Mouse (Mus musculus) MEL (cell line): ENCODE measurements around the gene Sf3b5. TPM values are rescaled to one million over a fixed set of nuclear protein-coding genes. Genes with fewer than 3 reads are reported as not detected.
"Not testable (repeated sequence)": the region's sequence is repeated elsewhere in the genome, so short reads cannot be mapped to it uniquely, and the experiment has no call there.

Source experiments
- DNase-seq: peaks from one replicate; pipeline ENCODE4 v3.0.0; 2011; ENCODE audit warnings: low read depth, low spot score
- H3K27ac ChIP-seq: 2 replicates; pipeline ENCODE4 v1.5.1; 2012; ENCODE audit warnings: low read depth, mild to moderate bottlenecking, control low read depth, low read length, moderate library complexity; ENCODE audit not compliant: control insufficient read depth
- H3K27me3 ChIP-seq, 2 experiments: fragments of 150-350 bp in 1 of 2; sonication (generic) in 1 of 2; 2 replicates each; pipeline ENCODE4 v1.6.1; 2012; ENCODE audit warnings: low read length in 2 of 2, mild to moderate bottlenecking in 2 of 2, improper control_type of control experiment in 1 of 2, moderate library complexity in 1 of 2; ENCODE audit not compliant: insufficient read depth in 2 of 2, control insufficient read depth in 1 of 2
- H3K36me3 ChIP-seq, 2 experiments: 2 replicates each; pipeline ENCODE4 v1.6.1; 2012 to 2014; ENCODE audit warnings: low read length in 2 of 2, improper control_type of control experiment in 1 of 2, inconsistent platforms in 1 of 2, mild to moderate bottlenecking in 1 of 2; ENCODE audit not compliant: insufficient read depth in 2 of 2, control insufficient read depth in 1 of 2
- H3K4me1 ChIP-seq, 2 experiments: fragments of 150-350 bp in 1 of 2; sonication (generic) in 1 of 2; 2 replicates each; pipeline ENCODE4 v1.6.1; 2012; ENCODE audit warnings: low read length in 2 of 2, improper control_type of control experiment in 1 of 2, mild to moderate bottlenecking in 1 of 2; ENCODE audit not compliant: insufficient read depth in 2 of 2, control insufficient read depth in 1 of 2
- H3K4me3 ChIP-seq, 2 experiments: fragments of 150-350 bp in 1 of 2; sonication (generic) in 1 of 2; 2 replicates each; pipeline ENCODE4 v1.5.1; 2012; ENCODE audit warnings: low read depth in 2 of 2, low read length in 2 of 2, mild to moderate bottlenecking in 2 of 2, moderate library complexity in 2 of 2, control low read depth in 1 of 2, improper control_type of control experiment in 1 of 2; ENCODE audit not compliant: control insufficient read depth in 1 of 2, insufficient read depth in 1 of 2
- H3K79me2 ChIP-seq: 2 replicates; pipeline ENCODE4 v1.6.1; 2012; ENCODE audit warnings: mild to moderate bottlenecking, low read length, moderate library complexity; ENCODE audit not compliant: control insufficient read depth, poor library complexity, insufficient read depth
- H3K9ac ChIP-seq: 2 replicates; pipeline ENCODE4 v1.6.1; 2012; ENCODE audit warnings: low read depth, mild to moderate bottlenecking, control low read depth, low read length, moderate library complexity; ENCODE audit not compliant: control insufficient read depth, poor library complexity, severe bottlenecking
- H3K9me3 ChIP-seq: fragments of 150-350 bp; sonication (generic); replicated peaks from 2 replicates; pipeline ENCODE4 v1.6.1; 2012; ENCODE audit warnings: mild to moderate bottlenecking, low read length, improper control_type of control experiment, moderate library complexity; ENCODE audit not compliant: insufficient read depth
- CTCF ChIP-seq, 3 experiments: IDR thresholded peaks in 2 of 3; conservative IDR thresholded peaks in 1 of 3; 2 replicates each; pipeline ENCODE4 v1.5.1; 2011 to 2012; ENCODE audit warnings: low read length in 3 of 3, low read depth in 2 of 3, mild to moderate bottlenecking in 2 of 3, improper control_type of control experiment in 1 of 3, inconsistent platforms in 1 of 3, mixed read lengths in 1 of 3, moderate library complexity in 1 of 3; ENCODE audit not compliant: control insufficient read depth in 1 of 3, insufficient read depth in 1 of 3, poor library complexity in 1 of 3, severe bottlenecking in 1 of 3
- E2F4 ChIP-seq: IDR thresholded peaks from 2 replicates; pipeline ENCODE4 v1.6.1; 2011; ENCODE audit warnings: low read depth, low read length, improper control_type of control experiment, borderline replicate concordance
- ELF1 ChIP-seq: IDR thresholded peaks from 2 replicates; pipeline ENCODE4 v1.6.1; 2014; ENCODE audit warnings: low read depth, mild to moderate bottlenecking, inconsistent platforms, low read length, improper control_type of control experiment, moderate library complexity
- ETS1 ChIP-seq: IDR thresholded peaks from 2 replicates; pipeline ENCODE4 v1.6.1; 2012; ENCODE audit warnings: low read depth, mild to moderate bottlenecking, inconsistent platforms, low read length, improper control_type of control experiment, moderate library complexity
- HCFC1 ChIP-seq: IDR thresholded peaks from 2 replicates; pipeline ENCODE4 v1.6.1; 2012; ENCODE audit warnings: low read depth, mild to moderate bottlenecking, inconsistent platforms, low read length, improper control_type of control experiment, moderate library complexity
- MAFK ChIP-seq: IDR thresholded peaks from 2 replicates; pipeline ENCODE4 v1.6.1; 2011; ENCODE audit warnings: low read depth, mild to moderate bottlenecking, low read length, improper control_type of control experiment, borderline replicate concordance
- NELFE ChIP-seq: IDR thresholded peaks from 2 replicates; pipeline ENCODE4 v1.6.1; 2011; ENCODE audit warnings: low read depth, low read length, improper control_type of control experiment
- POLR2AphosphoS5 ChIP-seq: IDR thresholded peaks from 2 replicates; pipeline ENCODE4 v1.6.1; 2012; ENCODE audit warnings: low read depth, borderline replicate concordance, mild to moderate bottlenecking, inconsistent platforms, low read length, moderate library complexity, mixed read lengths
- RAD21 ChIP-seq: IDR thresholded peaks from 2 replicates; pipeline ENCODE4 v1.6.1; 2011; ENCODE audit warnings: mild to moderate bottlenecking, low read depth, low read length, improper control_type of control experiment
- SMC3 ChIP-seq: IDR thresholded peaks from 2 replicates; pipeline ENCODE4 v1.6.1; 2011; ENCODE audit warnings: low read depth, low read length, improper control_type of control experiment
- TCF12 ChIP-seq: IDR thresholded peaks from 2 replicates; pipeline ENCODE4 v1.6.1; 2014; ENCODE audit warnings: low read depth, mild to moderate bottlenecking, inconsistent platforms, low read length, improper control_type of control experiment, moderate library complexity
- ZKSCAN1 ChIP-seq: IDR thresholded peaks from 2 replicates; pipeline ENCODE4 v1.6.1; 2012; ENCODE audit warnings: low read depth, mild to moderate bottlenecking, inconsistent platforms, low read length, improper control_type of control experiment, moderate library complexity
- ZNF384 ChIP-seq: IDR thresholded peaks from 2 replicates; pipeline ENCODE4 v1.6.1; 2012; ENCODE audit warnings: low read depth, mild to moderate bottlenecking, inconsistent platforms, low read length, improper control_type of control experiment
- polyA plus RNA-seq, 2 experiments: library from polyadenylated mRNA; stranded (reverse) in 1 of 2; unstranded in 1 of 2; fragments of >175 nt in 1 of 2; fragments of >200 nt in 1 of 2; gene quantifications; 2 replicates each; pipeline versions ENCODE4 v1.2.1 to v1.2.4; 2012; ENCODE audit warnings: low replicate concordance in 2 of 2, low read depth in 1 of 2; ENCODE audit not compliant: insufficient read length in 2 of 2, insufficient read depth in 1 of 2, missing spikeins in 1 of 2
- total RNA-seq: library from RNA; depleted of rRNA; stranded (reverse); fragments of 300-350 nt; gene quantifications from 2 replicates; pipeline ENCODE4 v1.2.3, GENCODE M21; 2012

Gene Sf3b5
- total and polyA plus RNA-seq, 3 experiments: 16.6 to 57.4 TPM; not detected in 1

DNA sequence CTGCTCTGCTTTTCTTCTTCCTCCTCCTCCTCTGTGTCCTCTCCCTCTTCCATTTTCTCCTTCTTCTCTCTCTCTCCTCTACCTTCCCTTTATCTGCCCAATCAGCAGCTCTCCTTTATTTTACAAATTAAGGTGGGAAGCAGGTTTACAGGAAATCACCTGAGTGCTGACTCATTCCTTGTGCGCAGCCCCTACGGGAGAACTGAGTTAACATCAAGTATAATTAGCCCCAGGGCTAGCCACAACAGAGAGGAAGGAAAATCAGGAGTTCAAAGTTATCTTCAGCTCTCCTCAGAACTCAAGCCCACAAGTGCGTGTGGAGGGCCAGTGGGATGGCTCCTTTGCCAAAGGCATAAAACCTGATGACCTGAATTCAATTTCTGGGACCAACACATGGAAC is 18.8 kb downstream of the Sf3b5 start:
- not testable (repeated sequence) for H3K79me2 ChIP-seq, DNase-seq, H3K9me3 ChIP-seq, H3K4me1 ChIP-seq, H3K36me3 ChIP-seq, H3K27me3 ChIP-seq, H3K27ac ChIP-seq, H3K4me3 ChIP-seq, H3K9ac ChIP-seq

DNA sequence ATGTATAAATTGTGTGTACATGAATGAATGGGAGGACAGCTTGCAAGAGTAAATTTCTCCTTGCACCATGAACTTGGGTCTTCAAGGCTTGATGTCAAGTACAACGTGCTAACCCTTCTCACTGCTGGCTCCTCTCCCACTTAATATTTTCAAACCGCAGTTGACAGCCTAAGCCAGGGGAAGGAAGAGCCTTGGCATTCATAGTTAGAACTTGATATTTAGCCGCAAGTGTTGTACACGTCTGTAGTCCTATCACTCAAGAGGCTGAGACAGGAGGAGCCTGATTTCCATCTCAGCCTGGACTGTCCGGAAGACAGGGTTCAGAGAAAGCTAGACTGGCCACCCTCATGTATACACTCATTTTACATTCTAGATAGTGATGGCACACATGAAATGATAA is 22.6 kb downstream of the Sf3b5 start:
- TF ChIP-seq E2F4 (no peak), ELF1 (no peak), ZKSCAN1 (no peak), HCFC1 (no peak), TCF12 (no peak), NELFE (no peak)
- TF ChIP-seq, all 39 proteins: peak for 0
- no peak overlapping the region for H3K9ac ChIP-seq
- no peaks in the 10 kb centered on the region for H3K36me3 ChIP-seq
- DNase-seq: no peak
- peaks cover 0 to 1% of the 10 kb centered on the region in 2 experiments; a peak in 1 of 4 replicates for H3K27me3 ChIP-seq
- no peak overlapping the region for H3K4me3 ChIP-seq
- no peaks in the 10 kb centered on the region for H3K9me3 ChIP-seq
- no peaks in the 10 kb centered on the region for H3K79me2 ChIP-seq
- H3K27ac ChIP-seq: no peak overlapping the region
- no peaks in the 10 kb centered on the region for H3K4me1 ChIP-seq

- H3K27me3 ChIP-seq: peaks cover 0 to 1% of the 10 kb centered on the region in 2 experiments; a peak in 1 of 4 replicates
- no peaks in the 10 kb centered on the region for H3K4me1 ChIP-seq
- DNase-seq: no peak
- no peak overlapping the region for H3K9ac ChIP-seq
- no peaks in the 10 kb centered on the region for H3K9me3 ChIP-seq
- no peak overlapping the region for H3K4me3 ChIP-seq
- H3K79me2 ChIP-seq: no peaks in the 10 kb centered on the region
- no peak overlapping the region for H3K27ac ChIP-seq
- H3K36me3 ChIP-seq: no peaks in the 10 kb centered on the region
- no peak for TF ChIP-seq MAFK
- TF ChIP-seq ETS1: no peak
- TF ChIP-seq CTCF (IDR thresholded peaks at IDR 0.05 in 2 of 3, conservative IDR thresholded peaks at IDR 0.05 in 1 of 3; ENCODE audit: control insufficient read depth in 1 of 3, insufficient read depth in 1 of 3, low read depth in 2 of 3, low read length in 3 of 3, poor library complexity in 1 of 3, severe bottlenecking in 1 of 3): no peak
- no peak for TF ChIP-seq POLR2AphosphoS5
- TF ChIP-seq, all 39 proteins: peak for 0
Measured at GRCm38 (mm10) chr10:13028215-13028614, 23.1 kb downstream of the Sf3b5 start.

DNA sequence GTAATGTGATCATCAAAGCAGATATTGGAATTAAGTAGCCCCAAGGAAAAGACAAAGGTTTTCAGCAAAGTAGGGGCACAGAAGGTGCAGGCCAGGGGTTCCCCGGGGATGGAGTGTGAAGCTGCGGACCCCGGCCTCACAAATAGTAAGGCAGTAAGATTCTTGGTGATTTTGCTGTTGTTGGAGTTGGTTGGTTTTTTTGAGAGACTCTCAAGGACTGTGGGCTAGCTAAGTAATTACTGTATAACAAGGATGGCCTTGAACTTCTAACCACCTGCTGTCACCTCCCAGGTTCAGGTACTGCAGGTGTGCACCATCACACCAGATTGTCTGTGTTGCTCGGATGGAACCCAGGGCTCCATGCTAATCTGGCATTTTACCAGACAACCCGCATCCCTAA is 24.3 kb downstream of the Sf3b5 start:
- Histone ChIP-seq H3K27ac (no peak overlapping the region), H3K9ac (no peak overlapping the region), H3K9me3 (no peaks in the 10 kb centered on the region), H3K4me1 (no peaks in the 10 kb centered on the region), H3K36me3 (no peaks in the 10 kb centered on the region), H3K4me3 (no peak overlapping the region)
- TF ChIP-seq CTCF (IDR thresholded peaks at IDR 0.05 in 2 of 3, conservative IDR thresholded peaks at IDR 0.05 in 1 of 3; ENCODE audit: control insufficient read depth in 1 of 3, insufficient read depth in 1 of 3, low read depth in 2 of 3, low read length in 3 of 3, poor library complexity in 1 of 3, severe bottlenecking in 1 of 3): no peak
- no peak for TF ChIP-seq SMC3
- TF ChIP-seq ZNF384: no peak
- TF ChIP-seq RAD21: no peak
- TF ChIP-seq, all 39 proteins: peak for 0
- Histone ChIP-seq H3K79me2 (no peaks in the 10 kb centered on the region), H3K27me3 (peaks cover 0 to 1% of the 10 kb centered on the region in 2 experiments; a peak in 1 of 4 replicates)
- DNase-seq: no peak
